Mouse (Mus musculus) adrenal gland (tissue): ENCODE data around the gene Lrp2.

ENCODE experiments used
- intact Hi-C: fragments of 180-260 bp; cut with DNase I; formaldehyde crosslinking; loops from one replicate; pipeline ENCODE4 v1.15.1; 2025

Lrp2 gene

DNA sequence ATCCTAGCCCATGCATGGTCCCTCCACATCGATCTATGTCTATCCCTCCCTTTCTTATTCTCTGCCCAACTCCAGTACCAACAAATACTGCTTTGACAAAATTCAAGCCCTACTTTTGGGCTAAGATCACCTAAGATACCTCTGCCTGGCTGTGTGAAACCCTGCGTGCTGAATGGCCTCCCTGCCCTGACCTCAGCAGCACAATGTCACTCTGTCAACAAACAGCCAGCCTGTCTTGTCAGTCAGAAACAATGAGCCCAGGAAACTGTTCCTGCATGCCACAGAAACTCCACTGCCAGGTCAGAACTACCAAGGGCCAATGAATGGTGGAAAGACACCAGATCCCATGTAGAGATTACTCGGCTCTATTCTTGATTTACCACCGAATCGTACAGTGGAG is 55.7 kb downstream of the Lrp2 start:
- intact Hi-C loops: no loop called here

DNA sequence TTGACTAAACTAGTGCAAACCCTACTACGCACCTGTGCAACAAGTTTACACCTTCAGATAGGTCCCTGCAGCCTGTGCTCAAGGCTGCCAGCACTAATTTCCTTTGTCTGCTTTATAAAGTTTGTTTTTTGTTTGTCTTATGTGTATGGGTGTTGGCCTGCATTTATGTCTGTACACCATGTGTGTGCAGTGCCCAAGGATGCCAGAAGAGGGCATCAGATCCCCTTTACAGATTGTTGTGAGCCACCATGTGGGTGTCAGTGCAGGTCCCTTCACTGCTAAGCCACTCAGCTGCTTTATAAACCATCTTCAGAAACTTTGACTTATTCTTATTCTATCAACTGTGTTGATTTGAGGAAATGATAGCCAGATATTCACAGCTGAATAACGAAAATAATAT is 65.6 kb downstream of the Lrp2 start:
- intact Hi-C loops: no loop called here

DNA sequence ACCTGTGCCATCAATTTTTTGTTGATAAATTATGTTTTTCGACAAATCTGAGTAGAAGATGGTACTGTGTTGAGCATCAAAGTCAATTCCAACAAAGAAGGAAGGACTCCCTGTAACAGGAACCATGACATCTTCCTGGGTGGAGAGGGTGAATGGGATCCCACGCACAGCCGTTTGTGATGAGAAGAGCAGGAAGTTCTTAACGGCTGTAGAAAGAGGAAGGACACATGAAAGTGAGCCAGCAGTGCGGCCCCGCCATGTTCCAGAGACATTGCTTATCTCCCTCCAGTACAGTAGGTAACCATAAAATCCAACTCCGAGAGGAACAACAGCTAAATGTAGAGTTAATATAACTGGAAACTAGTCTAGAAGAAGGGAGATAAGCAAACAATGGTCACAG is 67.6 kb downstream of the Lrp2 start:
- intact Hi-C loops: no loop called here

DNA sequence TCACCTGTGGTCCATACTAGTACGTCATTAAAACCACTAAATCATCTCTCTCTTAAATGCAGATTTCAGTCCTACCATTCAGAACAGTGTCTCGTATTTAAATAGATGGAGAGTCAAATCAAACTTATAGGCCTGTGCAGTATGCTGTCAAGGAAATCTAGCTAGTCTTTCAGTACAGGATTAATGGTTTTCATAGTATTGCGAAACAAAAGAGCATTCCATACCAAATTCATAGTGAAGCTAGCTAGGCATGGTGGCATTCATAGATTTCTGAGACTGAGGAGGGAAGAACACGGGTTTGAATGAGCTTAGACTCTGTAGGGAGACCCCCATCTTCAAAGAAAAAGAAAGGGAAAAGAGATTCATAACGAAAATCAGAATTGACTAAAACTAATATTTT is 74.1 kb downstream of the Lrp2 start:
- intact Hi-C loops: no loop called here

DNA sequence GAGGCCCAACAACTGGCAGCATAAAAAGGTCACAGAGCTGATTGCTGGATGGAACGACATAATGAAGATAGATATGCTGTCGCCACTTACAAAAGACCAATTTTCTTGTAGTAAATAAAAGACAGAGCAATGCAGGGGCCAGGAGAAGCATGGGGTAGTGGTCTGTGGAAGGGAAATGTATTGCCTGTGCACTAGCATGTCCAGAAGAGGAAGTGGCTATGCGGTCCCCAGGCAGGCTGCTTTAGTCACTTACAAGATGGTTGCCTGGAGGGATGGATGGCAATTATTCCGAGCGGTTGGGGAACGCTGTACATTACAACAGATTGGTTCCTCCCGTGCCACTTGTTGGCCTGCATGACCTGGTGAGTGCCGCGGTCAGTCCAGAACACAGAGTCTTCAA is 85.5 kb downstream of the Lrp2 start:
- intact Hi-C loops: no loop called here

DNA sequence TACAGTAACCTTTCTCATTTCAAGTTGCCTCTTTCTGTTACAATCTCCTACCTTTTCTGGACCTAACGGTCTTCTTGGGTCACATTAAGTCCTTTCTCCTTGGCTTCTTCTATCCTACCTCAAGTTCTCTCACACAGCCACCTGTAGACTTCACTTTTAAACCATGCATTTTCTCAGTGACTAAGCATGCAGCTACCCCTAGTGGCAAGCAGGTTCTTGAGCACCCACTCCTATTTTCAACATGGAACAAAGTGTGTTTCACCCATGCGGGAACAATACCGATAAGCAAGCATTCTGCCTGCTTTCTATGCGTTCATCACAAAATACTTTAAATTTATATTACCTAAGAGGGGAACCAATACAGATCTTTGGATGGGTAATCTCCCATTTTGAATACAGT is 92.7 kb downstream of the Lrp2 start:
- intact Hi-C loops: no loop called here

DNA sequence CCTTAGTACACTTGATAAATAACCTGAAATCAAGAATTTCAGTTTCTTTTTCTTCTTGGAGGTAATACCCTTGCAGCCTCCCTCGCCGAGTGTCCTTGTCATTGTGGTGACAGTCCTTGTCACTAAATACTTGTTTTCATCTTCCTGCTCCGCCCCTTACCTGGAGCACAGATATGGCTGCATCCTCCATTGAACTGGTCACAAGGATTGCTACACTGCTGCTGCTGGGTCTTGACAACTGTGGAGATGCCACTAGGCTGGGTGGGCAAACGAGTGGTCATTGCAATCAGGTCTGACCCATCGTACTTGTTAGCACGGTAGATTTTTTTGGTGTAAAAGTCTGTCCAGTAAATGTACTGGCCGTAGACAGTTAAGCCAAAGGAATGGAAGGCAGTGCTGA is 104.9 kb downstream of the Lrp2 start:
- intact Hi-C loops: no loop called here

DNA sequence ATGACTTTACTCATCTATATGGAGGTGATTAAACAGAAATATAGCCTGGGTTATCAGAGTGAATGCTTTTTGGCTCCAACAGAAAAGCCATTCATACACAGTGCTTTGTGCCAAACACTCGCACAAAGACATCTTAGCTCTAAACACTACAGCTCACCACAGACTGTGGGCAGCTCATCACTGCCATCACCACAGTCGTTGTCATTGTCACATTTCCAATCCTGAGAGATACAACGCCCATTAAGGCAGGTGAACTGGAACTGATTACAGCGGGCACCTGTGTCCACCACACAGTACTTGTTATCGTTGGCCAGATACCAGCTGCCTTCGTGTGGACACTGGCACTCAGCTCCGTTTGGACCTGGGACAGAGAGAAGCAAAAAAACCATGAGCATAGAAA is 106.0 kb downstream of the Lrp2 start:
- intact Hi-C loops: no loop called here

DNA sequence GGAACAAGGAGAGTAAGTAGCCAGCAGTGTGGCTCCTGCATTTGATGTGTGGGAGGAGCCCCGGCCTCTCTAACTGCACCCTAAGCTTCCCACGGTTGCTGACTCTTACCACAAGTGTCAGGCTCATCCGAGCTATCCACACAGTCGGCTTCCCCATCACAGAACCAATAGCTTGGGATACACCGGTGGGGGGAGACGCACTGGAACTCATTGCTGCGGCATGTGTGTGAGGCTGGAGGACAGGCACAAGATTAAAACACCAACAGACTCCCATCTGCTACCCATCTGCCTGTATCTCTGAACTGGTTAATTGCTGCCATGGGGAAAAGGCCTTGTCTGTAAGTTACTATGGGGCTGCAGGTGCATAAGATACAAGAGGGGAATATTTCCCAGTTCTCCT is 109.0 kb downstream of the Lrp2 start:
- intact Hi-C loops: no loop called here

DNA sequence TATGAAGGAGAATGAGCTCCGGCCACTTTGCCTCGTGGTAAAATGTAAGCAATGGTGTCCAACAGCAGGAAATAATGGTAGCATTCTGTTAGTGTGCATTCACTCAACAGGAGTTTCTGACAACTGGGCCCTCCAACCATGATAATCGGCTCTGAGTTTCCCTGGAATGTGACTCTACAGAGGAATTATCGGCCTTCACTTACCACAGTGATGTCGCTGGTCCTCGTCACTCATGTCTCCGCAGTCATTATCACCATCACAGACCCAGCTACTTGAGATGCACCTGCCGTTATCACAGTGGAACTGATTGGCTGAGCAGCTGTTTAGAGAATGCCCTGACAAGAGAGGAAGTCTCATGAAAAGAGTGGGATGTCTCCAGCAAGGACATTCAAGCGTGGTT is 110.7 kb downstream of the Lrp2 start:
- intact Hi-C loops: no loop called here

DNA sequence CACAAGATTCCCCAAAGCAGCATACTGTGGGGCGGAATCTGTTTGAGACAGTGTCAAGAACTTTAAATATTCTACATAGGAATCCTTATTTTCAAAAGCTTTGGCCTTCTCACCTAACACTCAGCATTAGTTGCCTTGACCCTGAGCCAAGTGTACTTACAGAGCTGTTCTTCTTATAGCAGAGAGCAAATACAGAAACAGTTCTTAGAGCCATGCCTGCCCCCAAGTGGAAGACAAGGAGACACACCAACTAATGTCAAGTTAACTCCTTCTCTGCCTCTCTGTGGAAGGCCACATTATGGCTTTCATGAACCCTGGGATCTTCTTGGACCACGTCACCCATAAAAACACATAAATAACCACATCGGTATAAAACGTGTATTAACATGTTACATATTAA is 114.0 kb downstream of the Lrp2 start:
- intact Hi-C loops: no loop called here

DNA sequence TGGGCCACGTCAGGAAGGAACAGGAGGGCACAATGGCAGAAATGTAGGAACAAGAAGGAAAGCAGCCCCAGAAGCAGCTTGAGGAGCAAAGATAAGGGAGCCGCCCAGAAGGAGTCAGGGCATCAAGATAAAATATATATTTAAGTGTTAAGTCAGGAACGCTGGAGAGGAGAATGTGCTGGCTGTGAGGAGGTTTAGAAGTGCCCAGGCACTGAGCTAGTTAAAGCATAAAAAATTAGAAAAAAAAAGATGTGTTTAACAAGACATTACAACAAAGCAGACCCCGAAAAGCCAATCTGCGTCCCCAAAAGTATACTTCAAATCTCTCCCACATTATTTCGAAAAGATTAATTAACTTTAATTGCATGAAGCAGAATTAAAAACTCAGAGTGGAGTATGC is 122.3 kb downstream of the Lrp2 start:
- intact Hi-C loops: no loop called here

DNA sequence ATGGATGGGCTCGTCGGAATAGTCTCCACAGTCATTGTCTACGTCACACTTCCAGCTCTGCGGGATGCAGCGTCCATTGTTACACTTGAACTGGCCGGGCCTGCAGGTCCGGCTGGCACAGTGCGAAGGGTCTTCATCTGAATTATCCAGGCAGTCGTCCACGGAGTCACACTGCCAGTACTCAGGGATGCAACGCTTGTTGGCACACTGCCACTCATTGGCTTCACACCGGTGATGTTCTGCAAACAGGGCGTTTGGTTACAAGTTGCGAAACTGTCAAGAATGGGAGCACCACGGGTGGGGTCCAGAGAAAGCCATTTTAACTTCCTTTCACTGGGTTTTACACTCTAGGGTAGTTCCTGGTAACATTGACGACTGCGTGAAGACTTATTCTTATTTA is 126.4 kb downstream of the Lrp2 start:
- intact Hi-C loops: no loop called here

DNA sequence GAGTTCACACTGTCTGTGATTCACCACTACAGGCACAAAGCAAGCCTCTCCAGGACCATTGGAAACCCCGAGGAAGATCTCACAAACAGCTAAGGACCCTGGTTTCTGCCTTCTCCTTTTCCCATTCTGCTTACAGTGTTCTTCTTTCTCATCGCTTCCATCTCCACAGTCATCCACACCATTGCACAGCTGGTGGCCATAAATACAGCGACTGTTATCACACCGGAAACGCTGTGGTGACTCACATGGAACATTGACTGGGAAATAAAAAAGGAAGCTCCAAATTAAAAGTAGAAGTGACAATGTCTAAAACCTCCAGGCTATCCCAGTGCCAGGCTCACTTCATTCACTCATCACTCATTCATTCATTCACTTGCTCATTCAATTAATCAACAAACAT is 134.7 kb downstream of the Lrp2 start:
- intact Hi-C loops: no loop called here

DNA sequence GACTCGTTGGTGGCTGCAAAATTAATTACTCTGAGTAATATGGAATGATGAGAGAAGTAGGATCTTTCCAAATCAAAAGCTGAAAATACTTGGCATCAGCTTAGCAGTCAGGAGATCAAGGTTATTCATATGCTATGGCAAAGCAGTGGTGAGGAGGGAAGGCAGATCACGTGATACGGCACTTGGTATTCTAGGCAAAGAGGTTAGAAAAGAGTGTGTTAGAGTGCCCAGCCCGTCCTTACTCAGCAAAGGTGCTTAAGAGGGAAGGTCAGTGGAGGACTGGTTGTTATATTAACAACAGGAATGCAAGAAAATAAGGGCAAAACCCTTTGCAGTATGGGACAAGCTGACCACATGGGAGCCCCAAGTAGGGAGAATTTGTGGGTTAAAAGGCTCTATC is 137.3 kb downstream of the Lrp2 start:
- intact Hi-C loops: no loop called here

DNA sequence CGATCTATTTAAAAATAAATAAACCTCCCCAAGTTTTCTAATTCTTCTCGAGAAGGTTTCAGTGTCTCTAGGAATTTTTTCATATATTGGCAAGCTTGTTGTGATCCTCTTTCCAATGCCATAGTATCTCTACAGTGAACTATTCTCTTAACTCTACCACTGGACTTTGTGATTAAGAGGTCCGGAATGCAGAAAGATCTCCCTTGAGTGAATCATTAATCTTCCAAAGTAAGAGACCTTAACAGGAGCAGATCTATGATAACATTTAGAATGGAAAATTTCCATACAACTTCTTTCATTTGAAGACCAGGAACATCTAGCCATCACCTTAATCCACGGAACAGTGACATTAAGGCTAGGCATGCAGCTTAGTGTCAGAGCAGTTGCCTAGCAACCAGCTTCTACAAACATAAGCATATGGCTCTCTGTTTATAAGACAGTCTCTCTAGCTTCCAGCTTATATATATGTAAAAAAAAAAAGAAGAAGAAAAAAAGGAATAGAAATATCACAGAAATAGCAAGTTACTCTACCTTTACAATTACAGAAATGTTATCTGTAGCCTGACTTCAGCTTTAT is 139.9 kb downstream of the Lrp2 start:
- intact Hi-C loops: no loop called here

DNA sequence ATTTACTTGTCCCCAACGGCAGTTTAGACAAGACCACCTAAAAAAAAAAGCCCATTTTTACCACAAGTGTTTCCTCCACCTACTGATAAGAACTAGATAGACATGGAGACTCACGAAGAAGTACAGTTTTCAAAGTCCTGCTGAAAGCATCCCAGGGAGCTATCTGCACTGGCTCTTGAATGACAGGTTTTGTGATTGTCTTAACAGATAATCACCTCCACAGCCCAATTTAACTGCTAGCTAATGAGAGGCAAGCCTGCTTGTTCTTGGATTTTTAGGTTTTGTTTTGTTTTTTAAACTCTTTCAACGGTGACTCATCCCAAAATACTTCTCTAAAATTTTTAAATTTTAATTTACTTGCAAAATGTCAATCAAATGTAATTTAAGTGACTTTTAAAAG is 144.2 kb downstream of the Lrp2 start:
- intact Hi-C loops: no loop called here

DNA sequence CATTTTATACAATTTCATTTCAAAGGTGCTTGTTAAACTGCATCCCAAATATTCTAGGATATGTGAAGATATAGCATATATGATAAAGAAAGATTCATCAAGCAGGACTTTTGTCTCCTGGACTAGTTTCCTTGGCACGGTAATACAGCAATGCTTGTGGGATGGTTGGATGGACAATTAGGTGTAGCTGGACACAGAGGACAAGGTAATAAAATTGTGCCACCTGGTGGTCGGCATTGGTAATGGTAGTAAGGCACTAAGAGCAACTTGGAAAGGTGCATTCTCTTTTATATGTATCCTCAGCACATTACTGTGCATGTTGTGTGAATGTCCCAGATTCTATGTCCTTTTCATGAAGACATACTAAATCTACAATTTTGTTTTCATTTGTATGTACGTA is 157.7 kb downstream of the Lrp2 start:
- intact Hi-C loops: loop anchor here (1.0 to 10.0 kb wide), 3 partner anchors 152 to 646 kb away; no protein-coding TSS in a partner anchor

DNA sequence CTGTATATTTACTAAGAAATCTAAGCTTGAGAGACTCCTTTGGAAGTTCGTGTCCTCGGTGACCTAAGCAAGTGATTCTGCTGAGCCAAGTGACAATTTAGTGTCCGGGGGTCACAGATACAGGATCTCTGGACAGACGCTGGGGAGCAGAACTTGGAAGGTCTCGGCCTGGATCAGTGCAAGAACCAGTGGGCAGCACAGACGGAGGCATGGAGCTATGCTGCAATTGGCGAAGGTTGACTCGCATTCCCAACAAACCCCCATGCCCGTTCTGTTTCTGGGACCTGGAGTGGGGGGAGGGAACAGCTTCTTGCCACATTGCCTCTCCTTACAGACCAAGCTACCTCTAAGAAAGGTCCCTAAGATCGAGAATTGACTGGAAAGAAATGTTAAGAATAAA is 158.7 kb downstream of the Lrp2 start:
- intact Hi-C loops: loop anchor here (5.0 to 10.0 kb wide), 2 partner anchors 322 to 645 kb away; no protein-coding TSS in a partner anchor

DNA sequence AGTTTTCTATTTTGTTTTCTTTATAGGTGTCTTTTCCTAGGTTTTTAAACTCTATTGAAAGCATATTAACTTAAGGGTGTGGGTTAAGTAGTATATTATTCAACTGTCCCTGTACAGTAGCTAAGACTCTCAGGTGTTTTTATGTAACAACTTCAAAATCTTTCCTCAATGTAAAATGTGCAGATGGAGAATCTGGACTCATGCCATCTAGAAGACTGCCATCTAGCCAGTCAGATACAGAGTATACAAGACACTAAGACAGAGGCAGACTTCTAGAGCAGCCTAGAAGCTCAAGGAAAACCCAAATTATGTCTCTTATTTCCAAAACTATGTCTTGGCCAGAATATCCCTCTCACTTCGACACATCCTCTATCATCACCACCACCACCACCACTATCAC is 159.8 kb downstream of the Lrp2 start:
- intact Hi-C loops: loop anchor here (5.0 to 10.0 kb wide), 2 partner anchors 321 to 644 kb away; no protein-coding TSS in a partner anchor

DNA sequence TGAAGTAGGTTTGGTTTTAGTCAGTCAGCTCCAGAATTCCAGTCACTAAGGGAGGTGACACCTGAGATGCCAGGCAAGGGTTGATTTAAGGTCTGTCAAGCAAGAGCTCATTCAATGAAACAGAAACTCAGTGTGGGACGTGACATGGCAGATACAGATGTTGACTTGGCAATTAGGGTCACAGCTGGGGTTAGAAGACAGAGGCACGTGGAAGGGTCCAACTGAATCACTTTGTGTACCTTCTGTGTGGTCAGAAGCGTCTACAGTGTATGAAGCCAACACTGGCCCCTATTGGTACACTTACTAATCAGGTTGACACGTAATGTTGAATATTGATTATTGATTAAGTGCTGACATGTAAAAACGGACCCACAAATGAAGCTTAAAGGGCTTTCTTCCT is 161.0 kb downstream of the Lrp2 start:
- intact Hi-C loops: loop anchor here (5.0 to 10.0 kb wide), 2 partner anchors 320 to 643 kb away; no protein-coding TSS in a partner anchor

DNA sequence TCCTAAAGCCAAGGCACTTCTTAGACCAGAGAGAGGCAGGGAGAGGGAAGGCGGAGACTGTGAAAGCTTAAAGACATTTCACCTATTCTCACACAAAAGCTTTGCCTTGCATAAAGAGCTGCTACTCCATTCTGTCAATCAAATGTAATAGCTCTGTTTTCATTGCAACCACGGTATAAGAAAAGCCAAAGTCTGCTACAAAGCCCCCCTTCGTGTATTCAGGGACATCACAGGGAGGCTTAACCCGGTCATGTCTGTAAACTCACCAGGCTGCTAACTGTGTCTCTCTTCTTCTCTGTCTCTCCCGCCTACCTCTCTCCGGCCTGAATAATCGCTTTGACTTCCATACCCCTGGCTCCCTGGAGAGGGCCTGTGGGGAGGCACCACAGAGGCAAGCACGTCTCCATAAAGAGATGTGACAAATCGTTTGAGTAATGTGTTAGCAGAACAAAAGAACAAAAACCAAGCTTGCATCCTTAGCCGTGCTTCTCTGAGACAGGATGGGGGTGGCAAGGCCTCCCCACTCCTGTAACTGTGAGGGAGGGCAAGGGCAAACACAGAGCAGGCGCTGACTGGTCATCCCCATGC is 167.5 kb downstream of the Lrp2 start:
- intact Hi-C loops: no loop called here

DNA sequence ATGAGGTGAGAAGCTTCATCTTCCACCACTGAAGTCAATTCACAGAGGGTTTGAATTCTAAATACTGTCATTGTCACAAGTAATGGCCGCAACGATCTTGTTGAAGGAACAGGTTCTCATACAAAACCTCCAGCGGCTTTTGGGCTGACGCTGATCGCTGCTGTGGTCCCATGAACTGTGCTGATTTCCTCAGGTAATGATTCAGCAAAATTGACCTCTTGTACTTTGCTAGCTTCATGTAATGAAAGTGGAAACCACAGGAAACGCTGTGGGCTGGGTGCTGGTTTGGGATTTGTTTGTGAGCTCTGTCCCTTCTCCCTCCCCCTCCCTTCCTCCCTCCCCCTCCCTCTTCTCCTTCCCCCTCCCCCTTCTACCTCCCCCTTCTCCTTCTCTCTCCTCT is 170.8 kb downstream of the Lrp2 start:
- intact Hi-C loops: no loop called here

DNA sequence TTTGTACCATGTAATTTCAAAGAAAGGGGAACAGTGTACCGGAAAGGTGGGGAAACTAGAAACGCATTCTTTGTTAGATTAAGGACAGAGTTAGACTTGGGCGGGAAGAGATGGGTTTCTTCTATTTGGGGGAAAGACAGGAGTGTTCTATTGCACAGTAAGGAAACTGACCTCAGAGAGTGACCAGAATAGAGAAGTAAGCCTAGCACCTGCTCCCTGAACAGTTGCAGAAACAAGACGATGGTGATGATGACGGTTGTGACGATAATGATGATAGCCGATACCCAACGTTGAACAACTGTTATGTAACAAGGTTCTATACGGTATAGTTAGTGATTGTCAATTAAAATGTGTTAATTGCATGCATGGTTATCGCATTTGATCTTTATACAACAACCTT is 171.3 kb downstream of the Lrp2 start:
- intact Hi-C loops: no loop called here
